Mouse (Mus musculus): ENCODE results near the gene Cldn11. TPM values are rescaled to one million over a fixed set of nuclear protein-coding genes. Genes with fewer than 3 reads are reported as not detected.
"Not testable (repeated sequence)": the region's sequence is repeated elsewhere in the genome, so short reads cannot be mapped to it uniquely, and the experiment has no call there.

Cldn11 gene
- polyA plus RNA-seq, 1 experiment, result not detected

GRCm38 (mm10) chr3:31134246-31134645, 15.5 kb upstream of the Cldn11 start:
- no peaks in the 10 kb centered on the region for H3K79me3 ChIP-seq (ENCODE audit: low read depth)
- H3ac ChIP-seq (ENCODE audit: control insufficient read depth, insufficient read length, low read depth), result no peak overlapping the region
- H3K79me2 ChIP-seq (ENCODE audit: control insufficient read depth, insufficient read depth), result no peaks in the 10 kb centered on the region
- no peak for TF ChIP-seq CTCF (IDR thresholded peaks at IDR 0.05; ENCODE audit: control insufficient read depth, insufficient read depth, insufficient read length)
- no peaks in the 10 kb centered on the region for H3K36me3 ChIP-seq (ENCODE audit: control insufficient read depth, insufficient read depth)
- no peaks in the 10 kb centered on the region for H3K27me3 ChIP-seq (ENCODE audit: control insufficient read depth, insufficient read depth, insufficient read length)
- H3K4me3 ChIP-seq (ENCODE audit: insufficient read depth, poor library complexity, severe bottlenecking), result no peak overlapping the region

DNA sequence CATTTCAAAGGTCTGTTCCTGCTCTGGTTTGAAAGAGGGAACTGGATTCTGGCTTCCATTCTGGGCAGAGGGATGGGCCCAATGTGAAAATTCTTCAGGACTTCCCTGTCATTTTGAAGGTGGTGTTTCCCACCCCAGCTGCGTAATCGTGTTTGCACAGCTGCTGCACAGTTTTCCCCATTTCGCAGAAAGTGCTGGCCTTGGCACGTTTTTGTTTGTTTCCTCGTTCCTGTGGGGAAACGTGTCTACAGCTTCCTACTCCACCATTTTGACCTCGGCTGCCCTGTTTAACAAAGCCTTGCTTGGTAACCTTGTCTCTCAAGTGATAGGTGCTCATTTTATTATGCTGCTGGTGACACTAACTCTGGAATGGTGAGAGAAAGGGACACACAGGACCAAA, 15.0 kb upstream of the Cldn11 start:
- Histone ChIP-seq H3K79me3 (ENCODE audit: low read depth) (no peaks in the 10 kb centered on the region), H3K4me3 (ENCODE audit: insufficient read depth, poor library complexity, severe bottlenecking) (no peak overlapping the region), H3K79me2 (ENCODE audit: control insufficient read depth, insufficient read depth) (no peaks in the 10 kb centered on the region), H3ac (ENCODE audit: control insufficient read depth, insufficient read length, low read depth) (no peak overlapping the region), H3K27me3 (ENCODE audit: control insufficient read depth, insufficient read depth, insufficient read length) (no peaks in the 10 kb centered on the region), H3K36me3 (ENCODE audit: control insufficient read depth, insufficient read depth) (no peaks in the 10 kb centered on the region)
- no peak for TF ChIP-seq FOSL1 (IDR thresholded peaks at IDR 0.05; ENCODE audit: insufficient read depth, low read length, poor library complexity, severe bottlenecking)
- no peak for TF ChIP-seq MYOD1 (IDR thresholded peaks at IDR 0.05; ENCODE audit: control insufficient read depth, insufficient read length, low read depth)
- TF ChIP-seq CTCF (IDR thresholded peaks at IDR 0.05; ENCODE audit: control insufficient read depth, insufficient read depth, insufficient read length), result no peak
- no peak for TF ChIP-seq MAX (IDR thresholded peaks at IDR 0.05)
- TF ChIP-seq MYOG (IDR thresholded peaks at IDR 0.05; ENCODE audit: control insufficient read depth, extremely low read depth, insufficient read length), result no peak
- TF ChIP-seq USF1 (IDR thresholded peaks at IDR 0.05; ENCODE audit: low read depth), result no peak
- TF ChIP-seq CEBPB (IDR thresholded peaks at IDR 0.05; ENCODE audit: low read depth), result no peak

DNA sequence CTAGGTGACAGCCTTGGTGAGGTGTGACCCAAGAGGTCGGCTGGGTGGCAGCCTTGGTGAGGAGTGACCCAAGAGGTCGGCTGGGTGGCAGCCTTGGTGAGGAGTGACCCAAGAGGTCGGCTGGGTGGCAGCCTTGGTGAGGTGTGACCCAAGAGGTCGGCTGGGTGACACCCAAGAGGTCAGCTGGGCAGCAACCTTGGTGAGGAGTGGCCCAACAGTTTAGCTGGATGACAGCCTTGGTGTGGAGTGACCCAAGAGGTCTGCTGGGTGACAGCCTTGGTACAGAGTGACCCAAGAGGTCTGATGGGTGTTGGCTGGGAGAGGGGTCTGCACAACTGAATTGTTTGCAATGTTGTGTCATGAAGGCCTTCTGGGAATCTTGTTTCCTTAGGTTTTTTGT, 13.1 kb upstream of the Cldn11 start:
- not testable (repeated sequence) for H3K36me3 ChIP-seq (ENCODE audit: control insufficient read depth, insufficient read depth); H3K79me2 ChIP-seq (ENCODE audit: control insufficient read depth, insufficient read depth); H3K27me3 ChIP-seq (ENCODE audit: control insufficient read depth, insufficient read depth, insufficient read length); H3K4me3 ChIP-seq (ENCODE audit: insufficient read depth, poor library complexity, severe bottlenecking); H3K79me3 ChIP-seq (ENCODE audit: low read depth); H3ac ChIP-seq (ENCODE audit: control insufficient read depth, insufficient read length, low read depth)

GRCm38 (mm10) chr3:31138454-31139424, 11.0 kb upstream of the Cldn11 start:
- no peak overlapping the region for H3K4me3 ChIP-seq (ENCODE audit: insufficient read depth, poor library complexity, severe bottlenecking)
- no peaks in the 10 kb centered on the region for H3K36me3 ChIP-seq (ENCODE audit: control insufficient read depth, insufficient read depth)
- H3ac ChIP-seq (ENCODE audit: control insufficient read depth, insufficient read length, low read depth), result no peak overlapping the region
- no peaks in the 10 kb centered on the region for H3K79me2 ChIP-seq (ENCODE audit: control insufficient read depth, insufficient read depth)
- no peaks in the 10 kb centered on the region for H3K79me3 ChIP-seq (ENCODE audit: low read depth)
- H3K27me3 ChIP-seq (ENCODE audit: control insufficient read depth, insufficient read depth, insufficient read length), result no peaks in the 10 kb centered on the region
- no peak for TF ChIP-seq MYOG (IDR thresholded peaks at IDR 0.05; ENCODE audit: control insufficient read depth, extremely low read depth, insufficient read length)
- no peak for TF ChIP-seq CEBPB (IDR thresholded peaks at IDR 0.05; ENCODE audit: low read depth)
- TF ChIP-seq FOSL1 (IDR thresholded peaks at IDR 0.05; ENCODE audit: insufficient read depth, low read length, poor library complexity, severe bottlenecking), result no peak
- TF ChIP-seq MYOD1 (IDR thresholded peaks at IDR 0.05; ENCODE audit: control insufficient read depth, insufficient read length, low read depth), result no peak
- no peak for TF ChIP-seq CTCF (IDR thresholded peaks at IDR 0.05; ENCODE audit: control insufficient read depth, insufficient read depth, insufficient read length)
- TF ChIP-seq MAX (IDR thresholded peaks at IDR 0.05), result no peak
- TF ChIP-seq USF1 (IDR thresholded peaks at IDR 0.05; ENCODE audit: low read depth), result no peak

DNA sequence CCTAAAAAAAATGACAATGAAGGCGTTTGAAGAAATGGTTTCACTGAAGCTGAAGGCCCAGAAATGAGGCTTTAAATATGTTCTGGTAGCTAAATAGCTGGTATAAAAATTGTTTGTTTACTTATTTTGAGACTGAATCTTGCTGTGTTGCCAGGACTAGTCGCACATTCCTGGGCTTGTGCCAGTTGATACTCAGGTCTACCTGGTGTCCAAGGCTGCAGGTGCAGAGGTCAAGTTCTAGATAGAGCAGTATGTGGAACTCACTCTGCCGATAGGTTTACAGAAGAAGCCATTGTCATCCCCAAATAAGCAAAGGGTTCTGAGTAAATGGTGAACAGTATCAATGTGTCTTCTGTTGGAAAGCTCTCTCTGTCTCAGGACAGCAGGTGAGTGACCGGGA, 8.1 kb upstream of the Cldn11 start:
- Histone ChIP-seq H3ac (ENCODE audit: control insufficient read depth, insufficient read length, low read depth) (no peak overlapping the region), H3K79me3 (ENCODE audit: low read depth) (no peaks in the 10 kb centered on the region), H3K27me3 (ENCODE audit: control insufficient read depth, insufficient read depth, insufficient read length) (no peaks in the 10 kb centered on the region), H3K79me2 (ENCODE audit: control insufficient read depth, insufficient read depth) (no peaks in the 10 kb centered on the region), H3K36me3 (ENCODE audit: control insufficient read depth, insufficient read depth) (no peaks in the 10 kb centered on the region), H3K4me3 (ENCODE audit: insufficient read depth, poor library complexity, severe bottlenecking) (no peak overlapping the region)
- TF ChIP-seq USF1 (IDR thresholded peaks at IDR 0.05; ENCODE audit: low read depth), result no peak
- TF ChIP-seq CEBPB (IDR thresholded peaks at IDR 0.05; ENCODE audit: low read depth), result no peak
- no peak for TF ChIP-seq MYOG (IDR thresholded peaks at IDR 0.05; ENCODE audit: control insufficient read depth, extremely low read depth, insufficient read length)
- TF ChIP-seq MAX (IDR thresholded peaks at IDR 0.05), result no peak
- TF ChIP-seq FOSL1 (IDR thresholded peaks at IDR 0.05; ENCODE audit: insufficient read depth, low read length, poor library complexity, severe bottlenecking), result no peak
- TF ChIP-seq CTCF (IDR thresholded peaks at IDR 0.05; ENCODE audit: control insufficient read depth, insufficient read depth, insufficient read length), result no peak
- TF ChIP-seq MYOD1 (IDR thresholded peaks at IDR 0.05; ENCODE audit: control insufficient read depth, insufficient read length, low read depth), result no peak

- not testable (repeated sequence) for H3K79me3 ChIP-seq (ENCODE audit: low read depth); H3K79me2 ChIP-seq (ENCODE audit: control insufficient read depth, insufficient read depth); H3K36me3 ChIP-seq (ENCODE audit: control insufficient read depth, insufficient read depth); H3K4me3 ChIP-seq (ENCODE audit: insufficient read depth, poor library complexity, severe bottlenecking); H3ac ChIP-seq (ENCODE audit: control insufficient read depth, insufficient read length, low read depth)
- H3K27me3 ChIP-seq (ENCODE audit: control insufficient read depth, insufficient read depth, insufficient read length), result peaks cover 12% of the 10 kb centered on the region
These were observed 4.5 kb upstream of the Cldn11 start for GRCm38 (mm10) chr3:31145222-31145621.

Measured in C2C12 (cell line).